In genomic region chr9:21153833-21154232, GRCm38 (mm10) we compare ENCODE assay signal across 8 mouse cellular contexts. TPM values are rescaled to one million over a fixed set of nuclear protein-coding genes. Genes with fewer than 3 reads are reported as not detected.
DNase-seq lines count a peak whose midpoint lies in the region; ATAC-seq and TF ChIP-seq lines count a peak whose summit lies in the region.

No protein-coding gene starts in this region.

- H3K27ac ChIP-seq in lung, embryonic 16.5 days (ENCODE audit: low read length), result peak overlapping the region; percentile 81
- no peak overlapping the region for H3K27ac ChIP-seq in forebrain, embryonic 14.5 days (ENCODE audit: low read depth, low read length)
- peak overlapping the region; percentile 48; the same call in 1 of the 2 replicates for H3K27ac ChIP-seq in limb, embryonic 13.5 days
- H3K27ac ChIP-seq in stomach, embryonic 14.5 days (ENCODE audit: low read length), result peak overlapping the region; percentile 73; the same call in 1 of the 2 replicates

- DNase-seq in lung, adult 2 months, result no peak
- DNase-seq in forebrain, embryonic 14.5 days (ENCODE audit: low spot score), result no peak
- no peak for DNase-seq in spleen, postnatal 36 days (ENCODE audit: low spot score in 2 of 2)
- no peak for DNase-seq in right cerebral cortex, postnatal 36 days (ENCODE audit: low spot score in 2 of 2)
- no peak for DNase-seq in right cerebral cortex, postnatal 14 days

- no peak for TF ChIP-seq POLR2A in lung, adult 2 months (IDR thresholded peaks at IDR 0.05; ENCODE audit: borderline replicate concordance, extremely low read depth, low read depth, low read length)

- peak; percentile 19; the same call in 1 of the 2 replicates for ATAC-seq in lung, embryonic 16.5 days (ENCODE audit: low read depth)
- no peak for ATAC-seq in forebrain, embryonic 14.5 days
- ATAC-seq in limb, embryonic 13.5 days (ENCODE audit: low FRiP score, low read depth), result no peak
- ATAC-seq in stomach, embryonic 14.5 days (ENCODE audit: insufficient number of reproducible peaks, insufficient read depth, low FRiP score, low read depth), result no peak

- H3K27me3 ChIP-seq in lung, embryonic 16.5 days (ENCODE audit: control insufficient read depth, insufficient read depth, low read depth, low read length), result no peaks in the 10 kb centered on the region
- H3K27me3 ChIP-seq in forebrain, embryonic 14.5 days (replicated peaks; ENCODE audit: control insufficient read depth, insufficient read depth, low read length), result no peaks in the 10 kb centered on the region; the same call in 1 of the 2 replicates
- H3K27me3 ChIP-seq in limb, embryonic 13.5 days, result no peaks in the 10 kb centered on the region
- no peaks in the 10 kb centered on the region for H3K27me3 ChIP-seq in stomach, embryonic 14.5 days (ENCODE audit: control insufficient read depth, insufficient read depth, low read length)

- no peaks in the 10 kb centered on the region for H3K36me3 ChIP-seq in lung, embryonic 16.5 days (ENCODE audit: control insufficient read depth, insufficient read depth, low read length)
- H3K36me3 ChIP-seq in forebrain, embryonic 14.5 days (ENCODE audit: control insufficient read depth, insufficient read depth, low read length), result no peaks in the 10 kb centered on the region
- H3K36me3 ChIP-seq in limb, embryonic 13.5 days, result no peaks in the 10 kb centered on the region
- H3K36me3 ChIP-seq in stomach, embryonic 14.5 days (ENCODE audit: control insufficient read depth, insufficient read depth, low read length), result no peaks in the 10 kb centered on the region

- H3K4me3 ChIP-seq in lung, embryonic 16.5 days (ENCODE audit: low read length), result peak overlapping the region; percentile 41
- no peak overlapping the region for H3K4me3 ChIP-seq in lung, adult 2 months (replicated peaks; ENCODE audit: extremely low read depth, low read depth, low read length)
- H3K4me3 ChIP-seq in forebrain, embryonic 14.5 days (ENCODE audit: low read depth, low read length), result no peak overlapping the region
- H3K4me3 ChIP-seq in limb, embryonic 13.5 days, result peak overlapping the region; percentile 44
- peak overlapping the region; percentile 31 for H3K4me3 ChIP-seq in stomach, embryonic 14.5 days (ENCODE audit: low read depth, low read length)

- WGBS in lung, embryonic 16.5 days, result 2% methylated on average over 5 of the region's 5 CpGs
- 11% methylated on average over 5 of the region's 5 CpGs for WGBS in lung, adult 2 months
- WGBS in forebrain, embryonic 14.5 days, result 13% methylated on average over 5 of the region's 5 CpGs
- WGBS in limb, embryonic 13.5 days, result 10% methylated on average over 5 of the region's 5 CpGs
- WGBS in stomach, embryonic 14.5 days, result 3% methylated on average over 5 of the region's 5 CpGs

- no peak for TF ChIP-seq CTCF in lung, adult 2 months (IDR thresholded peaks at IDR 0.05; ENCODE audit: insufficient read depth, low read length)

- peak overlapping the region; percentile 60 for H3K9ac ChIP-seq in lung, embryonic 16.5 days (ENCODE audit: low read length)
- peak overlapping the region; percentile 25; the same call in 1 of the 2 replicates for H3K9ac ChIP-seq in forebrain, embryonic 14.5 days (ENCODE audit: low read length)
- H3K9ac ChIP-seq in limb, embryonic 13.5 days, result peak overlapping the region; percentile 59
- H3K9ac ChIP-seq in stomach, embryonic 14.5 days (replicated peaks; ENCODE audit: low read depth, low read length), result peak overlapping the region; percentile 19; the same call in 1 of the 2 replicates

- peaks cover 19% of the 10 kb centered on the region for H3K4me1 ChIP-seq in lung, embryonic 16.5 days (replicated peaks; ENCODE audit: control insufficient read depth, insufficient read depth, low read length)
- H3K4me1 ChIP-seq in lung, adult 2 months (ENCODE audit: control insufficient read depth, insufficient read depth, low read length), result peaks cover 11% of the 10 kb centered on the region
- peaks cover 4% of the 10 kb centered on the region for H3K4me1 ChIP-seq in forebrain, embryonic 14.5 days (ENCODE audit: control insufficient read depth, insufficient read depth, low read length)
- H3K4me1 ChIP-seq in limb, embryonic 13.5 days, result peaks cover 30% of the 10 kb centered on the region
- H3K4me1 ChIP-seq in stomach, embryonic 14.5 days (ENCODE audit: control insufficient read depth, insufficient read depth, low read length), result peaks cover 22% of the 10 kb centered on the region; the same call in 1 of the 2 replicates

- H3K9me3 ChIP-seq in lung, embryonic 16.5 days (ENCODE audit: control insufficient read depth, low read length), result no peaks in the 10 kb centered on the region
- H3K9me3 ChIP-seq in forebrain, embryonic 14.5 days (replicated peaks; ENCODE audit: control insufficient read depth, low read length), result no peaks in the 10 kb centered on the region
- peaks cover 8% of the 10 kb centered on the region for H3K9me3 ChIP-seq in limb, embryonic 13.5 days
- H3K9me3 ChIP-seq in stomach, embryonic 14.5 days (ENCODE audit: control insufficient read depth, low read depth, low read length), result no peaks in the 10 kb centered on the region

- H3K4me2 ChIP-seq in lung, embryonic 16.5 days (ENCODE audit: low read depth, low read length), result peak overlapping the region; percentile 71
- peak overlapping the region; percentile 37 for H3K4me2 ChIP-seq in forebrain, embryonic 14.5 days (ENCODE audit: low read length)
- peak overlapping the region; percentile 81 for H3K4me2 ChIP-seq in limb, embryonic 13.5 days (replicated peaks)
- H3K4me2 ChIP-seq in stomach, embryonic 14.5 days (replicated peaks; ENCODE audit: low read depth, low read length), result peak overlapping the region; percentile 91

RNA-seq across cellular contexts. Expression of gene Cdc37, which starts 4.1 kb away (rescaled TPM):
- polyA plus RNA-seq in lung, embryonic 16.5 days (2015; fragmentation: Nextera tagmentation; extraction: Ambion mirVana), result 265 and 301 TPM in 2 replicates
- polyA plus RNA-seq in lung, adult 2 months (2012; rRNA removed), result 49.3 and 65.5 TPM in 2 replicates
- 222 and 247 TPM in 2 replicates for polyA plus RNA-seq in forebrain, embryonic 14.5 days (2014; fragmentation: Nextera tagmentation; extraction: Ambion mirVana)
- 320 and 346 TPM in 2 replicates for polyA plus RNA-seq in limb, embryonic 13.5 days (2015; fragmentation: Nextera tagmentation; extraction: Ambion mirVana)
- polyA plus RNA-seq in stomach, embryonic 14.5 days (2014; fragmentation: Nextera tagmentation; extraction: Ambion mirVana), result 283 and 302 TPM in 2 replicates

RNA-seq across cellular contexts. Expression of gene Pde4a, which starts 11.7 kb away (rescaled TPM):
- 9.7 and 11.0 TPM in 2 replicates for polyA plus RNA-seq in lung, embryonic 16.5 days (2015; fragmentation: Nextera tagmentation; extraction: Ambion mirVana)
- polyA plus RNA-seq in lung, adult 2 months (2012; rRNA removed), result 13.1 and 13.8 TPM in 2 replicates
- polyA plus RNA-seq in forebrain, embryonic 14.5 days (2014; fragmentation: Nextera tagmentation; extraction: Ambion mirVana), result 17.3 and 22.4 TPM in 2 replicates
- 5.4 and 6.1 TPM in 2 replicates for polyA plus RNA-seq in limb, embryonic 13.5 days (2015; fragmentation: Nextera tagmentation; extraction: Ambion mirVana)
- polyA plus RNA-seq in stomach, embryonic 14.5 days (2014; fragmentation: Nextera tagmentation; extraction: Ambion mirVana), result 5.4 TPM in 2 replicates

RNA-seq across cellular contexts. Expression of gene Tyk2, which starts 22.8 kb away (rescaled TPM):
- 16.9 and 18.1 TPM in 2 replicates for polyA plus RNA-seq in lung, embryonic 16.5 days (2015; fragmentation: Nextera tagmentation; extraction: Ambion mirVana)
- polyA plus RNA-seq in lung, adult 2 months (2012; rRNA removed), result 33.7 and 34.3 TPM in 2 replicates
- 5.0 and 6.2 TPM in 2 replicates for polyA plus RNA-seq in forebrain, embryonic 14.5 days (2014; fragmentation: Nextera tagmentation; extraction: Ambion mirVana)
- polyA plus RNA-seq in limb, embryonic 13.5 days (2015; fragmentation: Nextera tagmentation; extraction: Ambion mirVana), result 13.7 and 16.5 TPM in 2 replicates
- polyA plus RNA-seq in stomach, embryonic 14.5 days (2014; fragmentation: Nextera tagmentation; extraction: Ambion mirVana), result 10.2 and 10.9 TPM in 2 replicates

Comparison
In these comparisons a context has a peak if more than half of its experiments do, and no peak if none do; other contexts are left out.
1. H3K4me3 ChIP-seq: peak in lung, embryonic 16.5 days (single experiment), limb, embryonic 13.5 days (single experiment) and stomach, embryonic 14.5 days (single experiment); none in lung, adult 2 months (single experiment) and forebrain, embryonic 14.5 days (single experiment).
2. H3K4me2 ChIP-seq: peak in every context shown above with its lines; median percentile 91 in stomach, embryonic 14.5 days; 81 in limb, embryonic 13.5 days; 71 in lung, embryonic 16.5 days; 37 in forebrain, embryonic 14.5 days.
3. Peak in every context shown above with its lines, with median percentiles within 50 percentile points of each other: H3K9ac ChIP-seq.